Mouse (Mus musculus): ENCODE results near the gene Cul1.

- TF ChIP-seq CTCF (IDR thresholded peaks at IDR 0.05; ENCODE audit: low read depth) = no peak
- no peak for TF ChIP-seq EP300 (IDR thresholded peaks at IDR 0.05; ENCODE audit: low read depth)
Measured at GRCm38 (mm10) chr6:47522431-47522830, 69.2 kb downstream of the Cul1 start.

Measured in liver, postnatal 0 days (tissue).